Mouse (Mus musculus) B cell, adult 62 days (primary cell): Measurements from ENCODE around the gene Hnrnpul2. TPM values are rescaled to one million over a fixed set of nuclear protein-coding genes. Genes with fewer than 3 reads are reported as not detected.

ENCODE experiments used
- total RNA-seq: library from RNA; stranded (reverse); gene quantifications from 4 replicates; pipeline ENCODE4 v1.2.4, GENCODE M21; 2023

Gene Hnrnpul2
- total RNA-seq, 1 experiment from 2014 or later = 109 TPM

Other genes with a start within 250 kb of the Hnrnpul2 start
- not detected in 4 replicates for gene Slc22a8, start 228.8 kb upstream of the Hnrnpul2 start, total RNA-seq
- not detected in 4 replicates for gene Slc22a6, start 202.0 kb upstream of the Hnrnpul2 start, total RNA-seq
- not detected in 4 replicates for gene Chrm1, start 156.2 kb upstream of the Hnrnpul2 start, total RNA-seq
- 230 to 247 TPM (median 235 TPM) in 4 replicates for gene Slc3a2, start 96.6 kb upstream of the Hnrnpul2 start, total RNA-seq
- gene Wdr74, start 84.2 kb upstream of the Hnrnpul2 start, total RNA-seq = 62.8 to 83.7 TPM (median 79.5 TPM) in 4 replicates
- gene 1700092M07Rik, start 79.3 kb upstream of the Hnrnpul2 start, total RNA-seq = 3.0 to 7.4 TPM (median 4.7 TPM) in 4 replicates
- 237 to 245 TPM (median 241 TPM) in 4 replicates for gene Stx5a, start 78.6 kb upstream of the Hnrnpul2 start, total RNA-seq
- 377 to 393 TPM (median 389 TPM) in 4 replicates for gene Nxf1, start 62.9 kb upstream of the Hnrnpul2 start, total RNA-seq
- 26.2 to 31.3 TPM (median 28.9 TPM) in 4 replicates for gene Tmem223, start 49.0 kb upstream of the Hnrnpul2 start, total RNA-seq
- gene Tmem179b, start 45.5 kb upstream of the Hnrnpul2 start, total RNA-seq = 63.6 to 73.3 TPM (median 71.5 TPM) in 4 replicates
- 20.5 to 27.0 TPM (median 24.5 TPM) in 4 replicates for gene Taf6l, start 33.6 kb upstream of the Hnrnpul2 start, total RNA-seq
- gene Polr2g, start 21.4 kb upstream of the Hnrnpul2 start, total RNA-seq = 58.1 to 65.7 TPM (median 60.7 TPM) in 4 replicates
- gene Zbtb3, start 17.5 kb upstream of the Hnrnpul2 start, total RNA-seq = 1.3 to 2.0 TPM (median 1.6 TPM) in 4 replicates
- 28.9 to 33.7 TPM (median 30.1 TPM) in 4 replicates for gene Ttc9c, start 677 bp upstream of the Hnrnpul2 start, total RNA-seq
- 6.4 to 30.3 TPM (median 16.5 TPM) in 4 replicates for gene AC129217.1, start 9.8 kb downstream of the Hnrnpul2 start, total RNA-seq
- 45.4 to 52.9 TPM (median 48.9 TPM) in 4 replicates for gene Bscl2, start 17.5 kb downstream of the Hnrnpul2 start, total RNA-seq
- gene Gng3, start 19.2 kb downstream of the Hnrnpul2 start, total RNA-seq = not detected in 4 replicates
- gene Lrrn4cl, start 30.8 kb downstream of the Hnrnpul2 start, total RNA-seq = 0.32 to 0.75 TPM (median 0.51 TPM) in 4 replicates
- gene Ubxn1, start 51.5 kb downstream of the Hnrnpul2 start, total RNA-seq = 133 to 143 TPM (median 140 TPM) in 4 replicates
- 20.6 to 24.9 TPM (median 22.3 TPM) in 4 replicates for gene Uqcc3, start 60.9 kb downstream of the Hnrnpul2 start, total RNA-seq
- gene Lbhd1, start 63.7 kb downstream of the Hnrnpul2 start, total RNA-seq = 5.1 to 16.0 TPM (median 14.2 TPM) in 4 replicates
- gene Gm49403, start 63.9 kb downstream of the Hnrnpul2 start, total RNA-seq = not detected in 4 replicates
- gene 1810009A15Rik, start 68.8 kb downstream of the Hnrnpul2 start, total RNA-seq = 32.7 to 40.6 TPM (median 37.3 TPM) in 4 replicates
- gene Gm49416, start 68.9 kb downstream of the Hnrnpul2 start, total RNA-seq = 4.7 to 5.0 TPM in 2 of 4 replicates, not detected in the others
- 17.6 to 20.4 TPM (median 19.8 TPM) in 4 replicates for gene Ints5, start 73.0 kb downstream of the Hnrnpul2 start, total RNA-seq
- gene Ganab, start 78.1 kb downstream of the Hnrnpul2 start, total RNA-seq = 148 to 156 TPM (median 152 TPM) in 4 replicates
- gene B3gat3, start 100.4 kb downstream of the Hnrnpul2 start, total RNA-seq = 62.7 to 65.2 TPM (median 64.4 TPM) in 4 replicates
- 4.1 to 5.4 TPM (median 5.0 TPM) in 4 replicates for gene Rom1, start 109.3 kb downstream of the Hnrnpul2 start, total RNA-seq
- 90.1 to 96.3 TPM (median 93.0 TPM) in 4 replicates for gene Eml3, start 109.5 kb downstream of the Hnrnpul2 start, total RNA-seq
- gene Mta2, start 121.9 kb downstream of the Hnrnpul2 start, total RNA-seq = 193 to 211 TPM (median 196 TPM) in 4 replicates
- gene Tut1, start 133.8 kb downstream of the Hnrnpul2 start, total RNA-seq = 44.1 to 51.1 TPM (median 47.8 TPM) in 4 replicates
- 481 to 522 TPM (median 501 TPM) in 4 replicates for gene Eef1g, start 147.0 kb downstream of the Hnrnpul2 start, total RNA-seq
- 135 to 153 TPM (median 149 TPM) in 4 replicates for gene Ahnak, start 169.3 kb downstream of the Hnrnpul2 start, total RNA-seq